Mouse (Mus musculus): ENCODE measurements around the gene Aspa. TPM values are rescaled to one million over a fixed set of nuclear protein-coding genes. Genes with fewer than 3 reads are reported as not detected.
"Not testable (repeated sequence)": the region's sequence is repeated elsewhere in the genome, so short reads cannot be mapped to it uniquely, and the experiment has no call there.

Gene Aspa
- polyA plus RNA-seq, 1 experiment: 2.1 TPM

GRCm38 (mm10) chr11:73326485-73326886, 2.9 kb downstream of the Aspa start:
- Histone ChIP-seq H3K36me3 (ENCODE audit: control insufficient read depth, insufficient read depth, low read length, poor library complexity, severe bottlenecking) (0 out of 2 replicates have a peak, but pooled peaks cover under 1% of the 10 kb centered on the region), H3K4me3 (ENCODE audit: low read depth, low read length) (no peak overlapping the region), H3K4me1 (ENCODE audit: control insufficient read depth, insufficient read depth, low read length) (no peaks in the 10 kb centered on the region), H3K27ac (ENCODE audit: insufficient read depth, low read length) (no peak overlapping the region), H3K9ac (ENCODE audit: low read depth, poor library complexity, severe bottlenecking) (no peak overlapping the region), H3K27me3 (ENCODE audit: control insufficient read depth, insufficient read depth, low read length, poor library complexity, severe bottlenecking) (no peaks in the 10 kb centered on the region), H3K9me3 (replicated peaks; ENCODE audit: control insufficient read depth, insufficient read depth, low read length, poor library complexity, severe bottlenecking) (peaks cover 1% of the 10 kb centered on the region)
- TF ChIP-seq CTCF (IDR thresholded peaks at IDR 0.05; ENCODE audit: low read depth, low read length): no peak
- TF ChIP-seq EP300 (IDR thresholded peaks at IDR 0.05; ENCODE audit: insufficient read depth, low read depth, low read length): no peak

- Histone ChIP-seq H3K4me1 (ENCODE audit: control insufficient read depth, insufficient read depth, low read length) (peaks cover 4% of the 10 kb centered on the region), H3K9me3 (replicated peaks; ENCODE audit: control insufficient read depth, insufficient read depth, low read length, poor library complexity, severe bottlenecking) (peaks cover 8% of the 10 kb centered on the region), H3K4me3 (ENCODE audit: low read depth, low read length) (no peak overlapping the region), H3K27me3 (ENCODE audit: control insufficient read depth, insufficient read depth, low read length, poor library complexity, severe bottlenecking) (no peaks in the 10 kb centered on the region), H3K27ac (ENCODE audit: insufficient read depth, low read length) (no peak overlapping the region; the same call in 1 of the 2 replicates), H3K9ac (ENCODE audit: low read depth, poor library complexity, severe bottlenecking) (no peak overlapping the region), H3K36me3 (ENCODE audit: control insufficient read depth, insufficient read depth, low read length, poor library complexity, severe bottlenecking) (peaks cover 2% of the 10 kb centered on the region; the same call in 1 of the 2 replicates)
- TF ChIP-seq POLR2A (IDR thresholded peaks at IDR 0.05; ENCODE audit: insufficient read depth, low read length): no peak
- TF ChIP-seq CTCF (IDR thresholded peaks at IDR 0.05; ENCODE audit: low read depth, low read length): no peak
- no peak for TF ChIP-seq EP300 (IDR thresholded peaks at IDR 0.05; ENCODE audit: insufficient read depth, low read depth, low read length)
These were observed 5.2 kb downstream of the Aspa start for GRCm38 (mm10) chr11:73323906-73324830.

GRCm38 (mm10) chr11:73321064-73321463, 8.3 kb downstream of the Aspa start:
- peak overlapping the region; percentile 32; the same call in 1 of the 2 replicates for H3K27ac ChIP-seq (ENCODE audit: insufficient read depth, low read length)
- not testable (repeated sequence) for H3K27me3 ChIP-seq (ENCODE audit: control insufficient read depth, insufficient read depth, low read length, poor library complexity, severe bottlenecking); H3K9ac ChIP-seq (ENCODE audit: low read depth, poor library complexity, severe bottlenecking); H3K9me3 ChIP-seq (replicated peaks; ENCODE audit: control insufficient read depth, insufficient read depth, low read length, poor library complexity, severe bottlenecking); H3K36me3 ChIP-seq (ENCODE audit: control insufficient read depth, insufficient read depth, low read length, poor library complexity, severe bottlenecking); H3K4me3 ChIP-seq (ENCODE audit: low read depth, low read length); H3K4me1 ChIP-seq (ENCODE audit: control insufficient read depth, insufficient read depth, low read length)

GRCm38 (mm10) chr11:73318581-73318980, 10.8 kb downstream of the Aspa start:
- TF ChIP-seq EP300 (IDR thresholded peaks at IDR 0.05; ENCODE audit: insufficient read depth, low read depth, low read length): peak; percentile 93
- H3K4me3 ChIP-seq (ENCODE audit: low read depth, low read length); H3K36me3 ChIP-seq (ENCODE audit: control insufficient read depth, insufficient read depth, low read length, poor library complexity, severe bottlenecking); H3K27me3 ChIP-seq (ENCODE audit: control insufficient read depth, insufficient read depth, low read length, poor library complexity, severe bottlenecking); H3K9ac ChIP-seq (ENCODE audit: low read depth, poor library complexity, severe bottlenecking); H3K4me1 ChIP-seq (ENCODE audit: control insufficient read depth, insufficient read depth, low read length); H3K9me3 ChIP-seq (replicated peaks; ENCODE audit: control insufficient read depth, insufficient read depth, low read length, poor library complexity, severe bottlenecking): not testable (repeated sequence)
- H3K27ac ChIP-seq (ENCODE audit: insufficient read depth, low read length): peak overlapping the region; percentile 98

- Histone ChIP-seq H3K27me3 (ENCODE audit: control insufficient read depth, insufficient read depth, low read length, poor library complexity, severe bottlenecking) (no peaks in the 10 kb centered on the region), H3K27ac (ENCODE audit: insufficient read depth, low read length) (no peak overlapping the region), H3K4me3 (ENCODE audit: low read depth, low read length) (no peak overlapping the region), H3K4me1 (ENCODE audit: control insufficient read depth, insufficient read depth, low read length) (peaks cover 6% of the 10 kb centered on the region), H3K36me3 (ENCODE audit: control insufficient read depth, insufficient read depth, low read length, poor library complexity, severe bottlenecking) (no peaks in the 10 kb centered on the region), H3K9ac (ENCODE audit: low read depth, poor library complexity, severe bottlenecking) (no peak overlapping the region), H3K9me3 (replicated peaks; ENCODE audit: control insufficient read depth, insufficient read depth, low read length, poor library complexity, severe bottlenecking) (peaks cover 2% of the 10 kb centered on the region; the same call in 1 of the 2 replicates)
- TF ChIP-seq POLR2A (IDR thresholded peaks at IDR 0.05; ENCODE audit: insufficient read depth, low read length) (no peak), CTCF (IDR thresholded peaks at IDR 0.05; ENCODE audit: low read depth, low read length) (no peak), EP300 (IDR thresholded peaks at IDR 0.05; ENCODE audit: insufficient read depth, low read depth, low read length) (peak; percentile 82)
These were observed 13.4 kb downstream of the Aspa start for GRCm38 (mm10) chr11:73315961-73316360.

- Histone ChIP-seq H3K9me3 (replicated peaks; ENCODE audit: control insufficient read depth, insufficient read depth, low read length, poor library complexity, severe bottlenecking) (no peaks in the 10 kb centered on the region), H3K9ac (ENCODE audit: low read depth, poor library complexity, severe bottlenecking) (no peak overlapping the region), H3K27me3 (ENCODE audit: control insufficient read depth, insufficient read depth, low read length, poor library complexity, severe bottlenecking) (no peaks in the 10 kb centered on the region), H3K36me3 (ENCODE audit: control insufficient read depth, insufficient read depth, low read length, poor library complexity, severe bottlenecking) (no peaks in the 10 kb centered on the region), H3K4me3 (ENCODE audit: low read depth, low read length) (no peak overlapping the region), H3K4me1 (ENCODE audit: control insufficient read depth, insufficient read depth, low read length) (no peaks in the 10 kb centered on the region), H3K27ac (ENCODE audit: insufficient read depth, low read length) (no peak overlapping the region)
- no peak for TF ChIP-seq POLR2A (IDR thresholded peaks at IDR 0.05; ENCODE audit: insufficient read depth, low read length)
- no peak for TF ChIP-seq EP300 (IDR thresholded peaks at IDR 0.05; ENCODE audit: insufficient read depth, low read depth, low read length)
- TF ChIP-seq CTCF (IDR thresholded peaks at IDR 0.05; ENCODE audit: low read depth, low read length): no peak
These were observed 26.3 kb downstream of the Aspa start for GRCm38 (mm10) chr11:73303123-73303522.

All from ES-Bruce4 (cell line).